Mouse (Mus musculus) myocyte (in vitro differentiated cells): Measurements from ENCODE around the gene Bscl2.

Experiments used
- CEBPB ChIP-seq: IDR thresholded peaks from 2 replicates; pipeline ENCODE4 v1.6.1; 2011; ENCODE audit warnings: mild to moderate bottlenecking, moderate library complexity; ENCODE audit not compliant: poor library complexity, insufficient read depth, severe bottlenecking
- E2F4 ChIP-seq: IDR thresholded peaks from one replicate; pipeline ENCODE4 v1.6.1; 2011; ENCODE audit warnings: mild to moderate bottlenecking, control low read depth, moderate library complexity; ENCODE audit not compliant: insufficient read depth
- MAX ChIP-seq: IDR thresholded peaks from one replicate; pipeline ENCODE4 v1.6.1; 2011; ENCODE audit warnings: low read depth, mild to moderate bottlenecking, control low read depth
- MYOD1 ChIP-seq, 3 experiments: IDR thresholded peaks; one replicate each; pipeline ENCODE4 v1.6.1; 2011; ENCODE audit warnings: control low read depth in 2 of 3, low read depth in 2 of 3, mild to moderate bottlenecking in 2 of 3, moderate library complexity in 1 of 3; ENCODE audit not compliant: insufficient read length in 2 of 3, control insufficient read depth in 1 of 3
- MYOG ChIP-seq, 3 experiments: IDR thresholded peaks; one replicate each; pipeline ENCODE4 v1.6.1; 2011; ENCODE audit warnings: control low read depth in 2 of 3, low read depth in 2 of 3, mild to moderate bottlenecking in 2 of 3; ENCODE audit not compliant: insufficient read length in 2 of 3, control insufficient read depth in 1 of 3, insufficient read depth in 1 of 3
- POLR2A ChIP-seq: IDR thresholded peaks from one replicate; pipeline ENCODE4 v1.6.1; 2011; ENCODE audit warnings: low read depth, mild to moderate bottlenecking, control low read depth, moderate library complexity; ENCODE audit not compliant: insufficient read length
- POLR2AphosphoS2 ChIP-seq: IDR thresholded peaks from one replicate; pipeline ENCODE4 v1.6.1; 2011; ENCODE audit warnings: low read depth, control low read depth; ENCODE audit not compliant: insufficient read length
- REST ChIP-seq: IDR thresholded peaks from one replicate; pipeline ENCODE4 v1.6.1; 2011; ENCODE audit warnings: mild to moderate bottlenecking, control low read depth, moderate library complexity; ENCODE audit not compliant: insufficient read depth, insufficient read length
- SRF ChIP-seq: IDR thresholded peaks from one replicate; pipeline ENCODE4 v1.6.1; 2011; ENCODE audit warnings: low read depth; ENCODE audit not compliant: control insufficient read depth, insufficient read length
- TCF12 ChIP-seq: IDR thresholded peaks from one replicate; pipeline ENCODE4 v1.6.1; 2011; ENCODE audit warnings: mild to moderate bottlenecking, control low read depth; ENCODE audit not compliant: poor library complexity, insufficient read depth, severe bottlenecking
- TCF3 ChIP-seq: IDR thresholded peaks from one replicate; pipeline ENCODE4 v1.6.1; 2011; ENCODE audit warnings: low read depth, control low read depth; ENCODE audit not compliant: insufficient read length
- USF1 ChIP-seq: IDR thresholded peaks from one replicate; pipeline ENCODE4 v1.6.1; 2011; ENCODE audit warnings: low read depth, mild to moderate bottlenecking, control low read depth, moderate library complexity

DNA sequence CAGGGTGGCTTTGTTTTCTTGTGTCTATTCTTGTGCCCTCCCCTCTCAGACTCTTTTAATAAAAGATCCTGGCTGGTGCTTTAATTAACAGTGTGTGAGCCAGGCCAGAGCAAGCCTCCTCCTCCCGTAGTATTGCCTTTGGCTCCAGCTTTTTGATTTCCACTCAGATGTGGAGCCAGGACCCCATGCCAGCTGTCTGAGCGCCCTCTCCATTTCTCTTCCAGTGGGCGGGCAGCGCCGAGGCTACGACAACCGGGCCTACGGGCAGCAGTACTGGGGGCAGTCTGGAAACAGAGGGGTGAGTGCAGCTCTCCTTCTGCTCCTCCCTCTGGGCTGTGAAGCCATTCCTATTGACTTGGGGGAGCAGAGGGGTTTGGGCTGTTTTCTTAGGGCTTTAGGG lies 6.6 kb upstream of the Bscl2 start:
- TF ChIP-seq POLR2A (no peak), E2F4 (no peak), MAX (no peak), SRF (no peak), TCF12 (no peak), CEBPB (no peak), USF1 (no peak), REST (no peak), MYOD1 (IDR thresholded peaks at IDR 0.05; ENCODE audit: control insufficient read depth in 1 of 3, insufficient read length in 2 of 3, low read depth in 2 of 3) (no peak), POLR2AphosphoS2 (no peak), MYOG (IDR thresholded peaks at IDR 0.05; ENCODE audit: control insufficient read depth in 1 of 3, insufficient read depth in 1 of 3, insufficient read length in 2 of 3, low read depth in 2 of 3) (no peak), TCF3 (no peak)
